Mouse (Mus musculus): ENCODE data around the gene Alox12. TPM values are rescaled to one million over a fixed set of nuclear protein-coding genes. Genes with fewer than 3 reads are reported as not detected.

Gene Alox12
- total RNA-seq, 1 experiment from 2014 or later = 0.30 TPM

DNA sequence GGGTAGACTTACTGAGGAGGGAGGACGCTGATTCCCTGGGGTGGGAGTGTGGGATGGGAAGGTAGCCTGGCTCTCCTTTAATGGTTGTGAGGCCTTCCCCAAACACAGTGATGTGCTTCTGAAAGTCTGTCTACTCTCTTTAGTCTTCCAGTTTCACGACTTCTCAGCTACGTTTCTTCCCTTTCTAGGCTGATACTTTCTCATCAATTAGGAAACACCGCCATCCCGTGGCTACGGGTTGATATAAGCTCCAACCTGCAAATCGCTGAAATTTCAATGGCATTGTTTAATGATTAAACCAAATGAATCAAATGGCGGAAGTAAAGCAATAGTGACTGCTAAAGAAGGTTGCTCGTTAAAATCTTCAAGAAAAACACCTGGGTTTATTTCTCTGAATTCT is 42.3 kb downstream of the Alox12 start:
- ATAC-seq (replicated peaks in 1 of 2; ENCODE audit: insufficient read depth in 1 of 2, low FRiP score in 2 of 2, low TSS enrichment in 1 of 2, low read depth in 1 of 2, poor library complexity in 2 of 2, severe bottlenecking in 2 of 2) = peak; percentile 49 to 59; a peak in 3 of 4 replicates

DNA sequence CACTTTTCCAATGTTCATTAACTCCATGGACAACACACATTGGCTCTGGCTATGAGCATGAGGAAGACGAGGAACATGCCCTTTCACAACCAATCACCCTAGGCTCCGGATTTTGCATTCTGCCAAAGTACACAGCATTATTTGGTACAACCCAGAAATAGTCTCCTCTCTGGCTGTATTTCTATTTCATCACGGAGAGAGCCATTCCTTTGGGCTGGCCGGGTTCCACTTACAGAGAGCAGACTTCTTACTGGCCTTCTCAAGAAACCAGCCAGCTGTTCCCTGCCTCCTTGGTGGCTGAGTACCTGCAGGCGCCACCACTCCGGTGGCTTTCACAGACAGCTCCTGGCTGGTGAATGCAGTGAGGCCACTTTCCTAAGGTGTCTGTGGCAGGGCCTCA is 42.7 kb downstream of the Alox12 start, which contains the start of gene Slc16a11:
Slc16a11 (plus strand) TSS at position 330 of the 400 bp plus-strand sequence.
- ATAC-seq (replicated peaks in 1 of 2; ENCODE audit: insufficient read depth in 1 of 2, low FRiP score in 2 of 2, low TSS enrichment in 1 of 2, low read depth in 1 of 2, poor library complexity in 2 of 2, severe bottlenecking in 2 of 2) = no peak

DNA sequence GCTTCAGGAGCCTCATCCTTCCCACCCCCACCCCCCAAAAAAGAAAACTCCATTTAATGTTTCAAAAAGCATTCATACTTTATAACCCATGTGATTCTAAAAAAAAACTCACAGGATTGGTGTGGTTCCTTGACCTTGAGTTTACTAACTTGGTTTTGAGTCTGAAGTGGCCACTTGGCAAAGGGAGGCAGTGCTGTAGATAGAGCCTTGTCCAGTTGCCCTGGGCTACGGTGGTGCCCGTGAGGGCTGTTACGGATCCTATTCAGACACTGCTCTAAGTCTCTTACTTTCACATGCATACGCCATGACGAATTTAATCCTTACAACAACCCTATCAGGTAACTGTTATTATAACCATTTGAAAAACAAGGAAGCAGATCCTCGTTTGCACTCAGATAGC is 43.2 kb downstream of the Alox12 start:
- ATAC-seq (replicated peaks in 1 of 2; ENCODE audit: insufficient read depth in 1 of 2, low FRiP score in 2 of 2, low TSS enrichment in 1 of 2, low read depth in 1 of 2, poor library complexity in 2 of 2, severe bottlenecking in 2 of 2) = no peak

DNA sequence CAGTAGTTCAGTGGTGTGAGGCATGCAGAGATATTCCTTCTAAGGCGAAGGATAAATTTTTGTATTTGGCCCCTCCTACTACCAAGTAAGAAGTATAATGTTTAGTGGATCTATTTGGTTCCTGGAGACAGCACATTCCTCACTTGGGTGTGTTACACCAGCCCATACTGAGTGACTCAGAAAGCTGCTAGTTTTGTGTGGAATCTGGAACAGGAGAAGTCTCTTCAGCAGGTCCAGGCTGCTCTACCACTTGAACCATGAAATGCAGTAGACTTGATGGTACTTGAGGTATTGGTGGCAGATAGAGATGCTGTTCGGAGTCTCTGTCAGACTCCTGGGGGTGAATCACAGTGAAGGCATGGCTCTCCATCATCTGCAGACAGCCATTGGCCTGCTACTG is 44.5 kb downstream of the Alox12 start:
- ATAC-seq (replicated peaks in 1 of 2; ENCODE audit: insufficient read depth in 1 of 2, low FRiP score in 2 of 2, low TSS enrichment in 1 of 2, low read depth in 1 of 2, poor library complexity in 2 of 2, severe bottlenecking in 2 of 2) = no peak

DNA sequence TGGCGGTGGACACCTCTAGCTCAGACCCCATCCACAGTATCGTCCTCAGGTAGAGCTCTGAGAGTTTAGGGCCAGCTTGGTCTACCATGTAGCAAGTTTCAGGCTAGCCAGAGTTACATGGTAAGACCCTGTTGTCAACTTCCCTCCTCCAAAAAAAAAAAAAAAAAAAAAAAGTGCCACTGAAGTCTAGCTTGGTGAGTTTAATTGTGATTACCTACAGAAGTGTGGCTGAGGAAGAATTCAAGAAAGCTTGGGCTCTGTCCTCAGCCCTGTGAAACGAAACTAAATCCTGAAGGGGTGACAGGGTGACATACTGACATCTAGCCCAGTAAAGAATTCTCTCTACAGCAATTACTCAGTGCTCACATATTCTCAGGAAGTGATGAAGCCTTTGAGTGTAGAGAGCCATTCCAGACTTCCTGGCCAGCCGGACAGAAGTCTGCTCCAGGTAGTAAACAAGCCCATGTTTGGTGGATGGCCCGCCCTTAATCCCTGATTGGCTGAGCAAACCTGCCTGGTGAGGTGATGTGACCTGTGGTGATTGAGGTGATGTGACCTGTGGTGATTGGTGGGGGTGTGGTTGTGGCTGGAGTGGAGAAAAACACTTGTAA is 46.3 kb downstream of the Alox12 start:
- no peak for ATAC-seq (replicated peaks in 1 of 2; ENCODE audit: insufficient read depth in 1 of 2, low FRiP score in 2 of 2, low TSS enrichment in 1 of 2, low read depth in 1 of 2, poor library complexity in 2 of 2, severe bottlenecking in 2 of 2)

DNA sequence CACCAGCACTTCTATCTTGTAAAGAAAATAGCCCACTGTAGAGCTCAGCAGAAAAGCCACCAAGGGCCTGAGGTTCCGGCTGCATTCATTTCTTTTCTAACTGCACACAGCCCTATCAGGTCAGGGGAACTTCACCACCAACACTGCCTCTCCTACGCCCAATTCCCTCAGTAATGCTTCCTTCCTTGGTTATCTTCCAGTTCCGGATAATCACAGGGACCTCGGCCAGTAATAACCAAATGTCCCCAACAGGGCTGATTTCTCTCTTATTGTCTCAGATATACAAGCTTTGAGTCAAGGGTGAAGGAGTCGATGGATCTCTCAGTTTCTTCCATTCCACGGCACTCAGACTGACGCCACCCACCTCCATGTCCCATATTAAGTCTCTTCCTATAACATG is 47.9 kb downstream of the Alox12 start:
- no peak for ATAC-seq (replicated peaks in 1 of 2; ENCODE audit: insufficient read depth in 1 of 2, low FRiP score in 2 of 2, low TSS enrichment in 1 of 2, low read depth in 1 of 2, poor library complexity in 2 of 2, severe bottlenecking in 2 of 2)

DNA sequence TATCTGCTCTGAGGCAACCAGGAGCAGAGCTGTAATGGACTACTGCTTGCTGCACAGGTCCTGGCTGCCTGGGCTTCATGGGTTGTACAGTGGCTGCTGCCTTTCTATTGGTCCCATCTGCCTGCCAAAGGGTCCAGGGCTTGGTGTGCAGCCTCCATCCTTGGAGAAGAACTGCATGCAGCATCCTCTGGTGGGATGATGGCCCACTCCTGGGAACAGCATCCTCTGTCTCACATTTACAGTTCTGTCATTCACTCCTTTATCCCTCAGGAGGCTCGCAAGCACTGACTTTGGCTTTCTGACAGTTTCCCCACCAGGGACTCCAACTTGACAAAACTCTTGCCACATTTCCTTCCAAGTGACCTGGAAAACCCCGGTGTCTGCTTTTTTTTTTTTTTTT is 48.4 kb downstream of the Alox12 start:
- no peak for ATAC-seq (replicated peaks in 1 of 2; ENCODE audit: insufficient read depth in 1 of 2, low FRiP score in 2 of 2, low TSS enrichment in 1 of 2, low read depth in 1 of 2, poor library complexity in 2 of 2, severe bottlenecking in 2 of 2)

DNA sequence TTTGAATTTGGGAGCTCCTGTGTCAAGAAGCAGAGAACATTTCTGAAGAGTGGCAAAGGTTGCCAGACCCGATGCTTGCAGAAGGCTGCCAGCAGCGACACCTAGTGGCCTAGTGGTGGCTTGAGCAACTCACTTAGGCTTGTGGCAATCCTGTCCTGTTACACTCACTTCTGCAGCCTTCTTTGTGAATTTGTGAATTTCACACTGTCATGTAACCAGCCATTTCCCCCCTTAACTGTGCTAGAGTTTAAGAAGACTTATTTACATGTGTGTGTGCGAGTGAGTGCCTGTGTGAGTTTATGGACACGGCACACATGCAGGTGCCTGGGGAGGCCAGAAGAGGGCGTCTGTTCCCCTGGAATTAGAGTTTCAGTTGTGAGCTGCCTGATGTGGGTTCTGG is 53.5 kb downstream of the Alox12 start:
- peak; percentile 84; a peak in 3 of 4 replicates for ATAC-seq (replicated peaks in 1 of 2; ENCODE audit: insufficient read depth in 1 of 2, low FRiP score in 2 of 2, low TSS enrichment in 1 of 2, low read depth in 1 of 2, poor library complexity in 2 of 2, severe bottlenecking in 2 of 2)

DNA sequence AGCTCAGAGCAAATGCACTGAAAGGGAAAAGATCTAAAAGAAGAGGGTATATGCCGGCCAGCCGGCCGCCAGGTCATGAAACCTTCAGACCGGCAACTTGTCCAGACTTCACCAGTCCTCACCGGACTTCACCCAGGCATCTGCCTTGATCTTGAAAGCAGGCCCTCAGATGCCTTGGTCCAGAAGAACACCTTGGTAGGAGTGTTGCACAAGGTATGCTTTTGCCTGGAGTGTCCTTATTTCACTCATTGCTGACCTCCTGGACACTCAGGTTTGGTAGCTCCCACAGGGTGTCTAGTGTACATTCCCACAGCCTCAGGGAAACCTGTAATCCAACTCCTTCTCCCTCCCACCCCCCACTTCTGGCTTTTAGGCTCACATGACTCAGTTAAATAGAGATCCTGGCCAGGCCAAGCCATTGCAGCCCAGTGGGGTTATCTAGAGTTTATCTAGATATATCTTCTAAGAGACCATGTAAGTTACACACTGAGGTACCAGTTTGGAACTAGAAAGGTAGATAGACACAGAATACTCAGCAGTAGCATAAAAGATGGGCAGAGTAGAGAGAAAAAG is 55.0 kb downstream of the Alox12 start:
- ATAC-seq (replicated peaks in 1 of 2; ENCODE audit: insufficient read depth in 1 of 2, low FRiP score in 2 of 2, low TSS enrichment in 1 of 2, low read depth in 1 of 2, poor library complexity in 2 of 2, severe bottlenecking in 2 of 2) = no peak

DNA sequence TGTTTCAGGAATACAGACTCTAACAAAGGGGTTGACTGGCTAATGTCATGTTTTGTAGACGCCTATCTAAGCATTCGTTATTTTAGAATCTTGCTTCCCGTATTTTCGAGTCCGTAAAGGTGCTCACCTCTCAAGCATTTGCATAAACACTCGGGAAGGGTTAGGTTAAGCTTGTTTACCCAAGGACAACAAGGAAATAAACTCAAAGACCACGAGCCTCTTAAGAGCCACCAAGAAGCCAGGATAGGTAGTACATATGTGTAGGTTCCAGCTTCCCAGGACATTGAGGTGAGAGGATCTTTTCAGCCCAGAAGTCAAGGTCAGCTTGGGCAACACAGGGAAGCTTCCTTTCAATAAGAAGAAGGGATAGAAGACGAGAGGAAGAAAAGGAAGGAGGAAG is 56.0 kb downstream of the Alox12 start:
- no peak for ATAC-seq (replicated peaks in 1 of 2; ENCODE audit: insufficient read depth in 1 of 2, low FRiP score in 2 of 2, low TSS enrichment in 1 of 2, low read depth in 1 of 2, poor library complexity in 2 of 2, severe bottlenecking in 2 of 2)

DNA sequence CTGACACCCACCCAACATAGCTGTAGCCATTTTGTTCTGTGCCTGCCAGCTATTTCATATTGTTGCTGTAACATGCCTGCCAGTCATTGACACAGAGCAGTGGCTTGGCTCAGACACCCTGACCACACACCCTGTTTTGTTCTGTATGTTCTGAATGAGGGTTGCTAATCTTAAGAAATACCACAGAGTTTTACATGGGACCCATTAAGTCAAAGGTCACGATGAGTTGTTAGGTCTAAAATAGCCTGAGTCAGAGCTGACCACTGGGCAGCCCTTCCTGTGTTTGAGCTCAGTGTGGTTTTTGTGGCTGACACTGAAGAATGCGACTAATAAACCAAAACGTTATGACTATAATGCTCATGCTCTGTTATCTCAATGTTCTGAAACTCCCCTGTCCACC is 56.8 kb downstream of the Alox12 start:
- ATAC-seq (replicated peaks in 1 of 2; ENCODE audit: insufficient read depth in 1 of 2, low FRiP score in 2 of 2, low TSS enrichment in 1 of 2, low read depth in 1 of 2, poor library complexity in 2 of 2, severe bottlenecking in 2 of 2) = no peak

DNA sequence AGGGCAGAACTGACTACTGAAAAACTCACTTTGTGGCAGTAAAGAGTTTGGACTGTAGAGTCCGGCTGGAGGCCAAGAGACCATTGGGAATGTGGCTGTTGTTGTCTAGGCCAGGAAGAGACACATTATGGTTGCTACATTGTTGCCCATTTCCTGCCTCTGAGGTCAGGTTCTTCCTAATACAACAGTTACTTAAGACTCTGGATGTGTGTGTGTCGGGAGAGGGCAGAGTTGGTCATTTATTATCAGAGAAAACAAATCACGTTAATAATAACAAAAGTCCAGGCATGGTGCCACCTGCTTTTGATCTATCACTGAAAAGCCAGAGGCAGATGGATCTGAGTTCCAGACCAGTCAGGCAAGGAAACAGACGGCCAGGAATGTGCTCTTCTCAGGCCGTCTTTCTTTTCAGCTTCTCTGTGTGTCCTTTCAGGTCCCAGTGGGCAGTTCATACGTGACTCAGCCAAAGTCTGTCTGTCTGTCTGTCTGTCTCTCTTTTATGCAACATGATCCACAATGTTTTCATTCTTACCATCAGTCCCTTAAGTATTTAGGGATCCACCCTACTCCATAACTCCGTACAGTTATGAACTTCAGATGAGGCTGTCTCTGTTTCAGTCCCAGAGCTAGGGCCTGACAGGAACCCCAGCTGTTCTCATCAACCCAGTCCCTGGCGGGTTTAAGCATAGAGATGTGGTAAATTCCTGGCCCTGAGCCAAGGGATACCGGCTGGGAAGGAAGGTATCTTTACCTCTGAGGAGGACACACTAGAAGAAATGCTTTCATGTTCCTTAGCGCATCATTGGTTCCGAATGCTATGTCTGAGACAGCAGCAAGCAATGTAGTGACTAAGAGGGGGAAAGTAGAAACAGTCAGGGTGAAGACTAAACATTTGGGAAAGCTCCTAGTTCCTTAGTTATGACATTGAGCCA is 61.5 kb downstream of the Alox12 start:
- no peak for ATAC-seq (replicated peaks in 1 of 2; ENCODE audit: insufficient read depth in 1 of 2, low FRiP score in 2 of 2, low TSS enrichment in 1 of 2, low read depth in 1 of 2, poor library complexity in 2 of 2, severe bottlenecking in 2 of 2)

DNA sequence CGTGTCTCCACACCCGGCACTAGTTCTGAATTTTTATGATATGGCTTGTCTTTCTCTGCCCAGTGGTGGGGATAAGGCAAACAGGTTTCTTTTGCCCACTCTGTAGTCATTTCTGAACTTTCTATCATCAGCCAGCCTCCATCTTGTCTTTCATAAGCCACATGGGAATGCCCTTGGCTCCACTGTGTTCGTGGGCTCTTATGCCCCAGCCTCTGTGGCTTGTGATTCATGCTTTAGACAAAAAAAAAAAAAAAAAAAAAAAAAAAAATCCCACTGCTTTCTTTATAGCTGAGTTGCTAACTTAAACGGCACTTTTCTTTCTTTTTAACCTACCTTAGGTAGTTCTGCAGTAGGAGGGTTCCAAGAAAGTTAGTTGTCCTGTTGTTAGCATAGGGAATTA is 63.0 kb downstream of the Alox12 start:
- ATAC-seq (replicated peaks in 1 of 2; ENCODE audit: insufficient read depth in 1 of 2, low FRiP score in 2 of 2, low TSS enrichment in 1 of 2, low read depth in 1 of 2, poor library complexity in 2 of 2, severe bottlenecking in 2 of 2) = no peak

Other genes starting within 250 kb of the Alox12 start
- 42.8 and 51.7 TPM in 2 replicates for gene Acadvl, start 239.9 kb downstream of the Alox12 start, total RNA-seq (2017)
- gene Dlg4, start 238.4 kb downstream of the Alox12 start, total RNA-seq (2017) = 9.3 and 10.0 TPM in 2 replicates
- gene Asgr1, start 201.3 kb downstream of the Alox12 start, total RNA-seq (2017) = 1.1 TPM in 1 of 2 replicates, not detected in the other
- gene Asgr2, start 162.7 kb downstream of the Alox12 start, total RNA-seq (2017) = 0.45 TPM in 1 of 2 replicates, not detected in the other
- gene Mgl2, start 125.0 kb downstream of the Alox12 start, total RNA-seq (2017) = 1.2 and 5.9 TPM in 2 replicates
- 9.9 and 14.6 TPM in 2 replicates for gene Clec10a, start 99.2 kb downstream of the Alox12 start, total RNA-seq (2017)
- gene Slc16a11, start 42.6 kb downstream of the Alox12 start, total RNA-seq (2017) = 5.9 and 10.0 TPM in 2 replicates
- gene Slc16a13, start 34.3 kb downstream of the Alox12 start, total RNA-seq (2017) = 13.4 and 15.6 TPM in 2 replicates
- gene Bcl6b, start 25.6 kb downstream of the Alox12 start, total RNA-seq (2017) = 0.69 and 1.4 TPM in 2 replicates
- 19.7 and 35.1 TPM in 2 replicates for gene 0610010K14Rik, start 17.4 kb downstream of the Alox12 start, total RNA-seq (2017)
- 3.7 TPM in 1 of 2 replicates, not detected in the other for gene Gm21988, start 15.5 kb downstream of the Alox12 start, total RNA-seq (2017)
- gene Rnasek, start 15.5 kb downstream of the Alox12 start, total RNA-seq (2017) = 19.7 and 22.5 TPM in 2 replicates
- gene Alox12e, start 67.3 kb upstream of the Alox12 start, total RNA-seq (2017) = not detected in 2 replicates
- gene Alox15, start 96.7 kb upstream of the Alox12 start, total RNA-seq (2017) = 1.6 and 4.4 TPM in 2 replicates
- gene Pelp1, start 154.7 kb upstream of the Alox12 start, total RNA-seq (2017) = 8.8 and 9.8 TPM in 2 replicates
- 43.3 and 68.7 TPM in 2 replicates for gene Arrb2, start 177.3 kb upstream of the Alox12 start, total RNA-seq (2017)
- gene Med11, start 196.6 kb upstream of the Alox12 start, total RNA-seq (2017) = 38.1 and 40.7 TPM in 2 replicates
- gene Zmynd15, start 204.1 kb upstream of the Alox12 start, total RNA-seq (2017) = 0.35 TPM in 1 of 2 replicates, not detected in the other
- 1.8 TPM in 1 of 2 replicates, not detected in the other for gene Cxcl16, start 204.6 kb upstream of the Alox12 start, total RNA-seq (2017)
- not detected in 2 replicates for gene Tm4sf5, start 249.9 kb upstream of the Alox12 start, total RNA-seq (2017)